Mouse (Mus musculus) urinary bladder, postnatal 4 days (tissue): ENCODE measurements at regions not wholly inside any gene's neighbourhood (a gene's known extent, or its start where the extent isn't known, plus 50 kb on each side); places are given as distances from the start of the nearest gene placed in this dataset.

ENCODE experiments used
- DNase-seq, 2 experiments: peaks; one replicate each; pipeline ENCODE4 v3.0.0; 2021 to 2022; ENCODE audit warnings: low spot score in 2 of 2

DNA sequence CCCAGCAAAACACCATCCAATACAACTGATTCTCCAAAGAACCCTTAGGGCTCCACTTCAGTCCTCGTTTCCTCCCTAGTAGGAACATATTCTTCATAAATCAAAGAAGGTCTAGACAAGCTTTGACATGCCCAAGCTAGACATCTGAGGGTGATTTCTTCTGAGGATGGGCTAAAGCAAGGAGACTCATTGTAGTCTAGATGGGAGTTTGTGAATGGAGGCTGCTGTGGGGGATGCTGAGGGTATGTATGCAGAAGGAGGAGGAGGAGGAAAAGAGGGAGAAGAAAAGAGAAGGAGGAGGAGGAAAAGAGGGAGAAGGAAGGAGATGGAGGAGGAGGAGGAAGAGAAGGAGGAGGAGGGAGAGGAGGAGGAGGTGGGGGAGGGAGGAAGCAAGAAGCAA is 178.9 kb downstream of the Foxo1 start:
- DNase-seq: no peak

DNA sequence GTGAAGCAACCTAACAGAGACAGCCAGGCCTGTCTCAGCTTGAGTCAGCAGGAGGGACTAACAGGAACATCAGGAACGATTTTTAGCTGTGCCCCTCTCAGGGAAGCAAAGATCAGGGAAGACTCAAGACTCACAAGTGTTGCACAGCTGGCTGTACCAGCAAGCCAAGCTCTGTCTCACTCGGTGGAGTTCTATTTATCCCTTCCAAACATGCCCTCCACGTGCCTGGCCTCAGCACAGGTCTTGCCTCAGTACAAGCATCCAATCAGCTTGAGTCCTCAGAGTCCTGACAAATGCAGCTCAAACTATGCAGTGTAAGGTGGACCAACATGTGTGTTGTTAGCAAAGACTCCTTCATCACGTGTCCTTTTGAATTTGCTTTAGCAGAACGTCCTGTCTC is 178.4 kb downstream of the Foxo1 start:
- DNase-seq: no peak

DNA sequence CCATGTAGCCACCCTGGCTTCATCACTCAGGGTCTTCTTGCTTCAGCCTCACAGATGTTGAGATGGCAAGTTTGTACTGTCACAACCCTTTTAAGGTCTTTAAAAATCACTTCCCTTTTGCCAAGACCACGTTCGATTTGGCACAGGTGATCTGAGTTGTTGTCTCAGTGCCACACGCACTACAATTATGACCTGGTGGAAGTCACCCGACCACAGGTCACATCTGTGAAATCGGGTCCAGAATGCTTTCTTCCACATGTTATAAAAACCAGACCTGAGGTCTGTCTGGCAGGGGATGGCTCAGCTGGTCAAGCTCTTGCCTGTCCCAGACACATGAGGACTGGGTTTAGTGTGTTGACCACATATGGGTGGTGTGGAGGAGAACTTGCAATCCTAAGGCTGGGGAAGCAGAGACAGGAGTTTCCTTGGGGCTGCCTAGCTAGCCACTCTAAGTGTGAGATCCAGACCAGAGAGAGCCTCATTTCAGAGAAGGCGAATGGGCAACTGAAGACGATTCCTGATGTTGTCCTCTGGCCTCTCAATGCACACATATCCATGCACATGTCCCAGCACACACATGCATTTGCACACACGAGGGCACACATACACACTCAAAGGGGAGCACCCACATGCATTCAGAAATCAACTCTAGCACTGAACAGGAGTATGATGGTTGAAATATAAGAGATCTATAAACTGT is 176.4 kb downstream of the Foxo1 start:
- DNase-seq: no peak

DNA sequence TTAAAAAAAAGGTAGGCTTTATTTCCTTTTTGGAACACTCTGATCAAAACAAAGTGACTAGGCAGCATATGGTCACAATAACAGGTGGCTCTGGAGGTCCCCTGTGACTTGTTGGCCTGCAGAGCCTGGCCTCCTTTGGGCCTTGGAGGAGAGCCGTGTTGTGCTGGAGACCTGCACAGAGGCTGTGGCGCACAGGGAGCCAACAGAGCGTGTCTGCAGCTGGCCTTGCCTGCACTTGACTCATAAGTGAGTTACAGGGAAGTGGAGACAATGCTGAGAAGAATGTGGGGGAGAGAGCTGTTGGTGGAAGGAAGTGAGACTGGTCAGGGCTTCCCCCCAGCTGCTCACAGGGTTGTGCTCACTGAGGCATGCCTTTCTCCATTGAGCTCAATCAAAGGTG is 175.7 kb downstream of the Foxo1 start:
- peak in 1 of 2 experiments; percentile 24 for DNase-seq

DNA sequence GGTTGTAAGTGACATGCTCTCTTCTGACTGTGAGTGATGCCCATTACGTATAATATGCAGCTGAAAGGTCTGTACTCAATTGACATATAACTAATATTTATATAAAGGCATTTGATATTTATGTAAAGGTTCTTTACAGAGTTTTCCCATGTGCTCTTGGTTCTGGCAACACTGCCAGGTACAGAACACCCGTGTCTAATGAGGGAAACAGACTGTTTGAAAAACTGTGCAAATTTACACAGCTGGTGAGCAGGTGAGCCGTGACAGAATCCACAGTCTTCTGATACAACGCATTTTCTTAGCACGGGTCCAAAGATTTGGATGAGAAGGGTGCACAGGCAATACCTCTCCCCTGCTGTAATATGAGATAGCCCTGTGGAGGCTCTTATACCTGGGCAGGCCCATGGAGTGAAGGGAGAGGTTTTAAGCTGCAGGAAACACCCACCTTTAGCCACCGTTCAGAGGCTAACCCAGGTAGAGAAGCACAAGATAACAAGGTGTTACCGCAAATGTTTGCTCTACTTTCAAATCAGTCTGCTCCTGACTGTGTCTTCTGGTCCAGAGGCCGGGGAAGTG is 161.0 kb downstream of the Foxo1 start:
- DNase-seq: no peak

DNA sequence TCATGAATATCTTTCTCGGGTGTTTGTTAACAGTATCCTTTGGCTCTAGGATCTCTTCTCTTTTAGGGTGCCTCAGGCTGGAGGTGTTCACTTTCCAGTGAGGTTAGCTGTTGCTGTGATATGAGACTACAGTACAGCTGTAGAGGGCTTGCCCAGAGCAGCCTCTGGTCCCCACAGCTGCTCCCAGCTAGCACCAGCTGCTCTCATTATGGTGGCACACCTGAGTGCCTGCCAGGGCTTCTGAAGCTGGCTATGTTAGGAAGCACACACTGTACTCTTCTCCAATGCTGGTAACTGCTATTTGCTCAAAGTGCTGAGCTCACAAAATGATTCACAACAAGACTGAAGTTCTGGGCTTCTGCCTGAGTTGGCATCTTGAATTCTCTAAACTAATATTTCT is 154.7 kb downstream of the Foxo1 start:
- DNase-seq: no peak

DNA sequence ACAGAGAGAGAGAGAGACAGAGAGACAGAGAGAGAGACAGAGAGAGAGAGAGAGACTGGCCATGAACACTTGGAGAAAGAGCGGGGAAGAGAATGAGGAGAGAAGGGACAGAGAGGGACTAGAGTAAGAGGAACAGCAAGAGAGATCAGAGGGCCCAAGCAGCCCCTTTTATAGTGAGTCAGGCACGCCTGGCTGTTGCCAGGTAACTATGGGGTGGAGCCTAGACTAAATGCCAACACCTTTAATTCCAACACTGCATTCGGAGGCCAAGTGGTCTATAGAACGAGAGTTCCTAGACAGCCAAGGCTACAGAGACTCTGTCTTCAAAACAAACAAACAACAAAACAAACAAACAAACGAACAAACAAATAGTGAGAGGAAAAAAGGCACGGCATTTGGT is 148.1 kb downstream of the Foxo1 start:
- no peak for DNase-seq

DNA sequence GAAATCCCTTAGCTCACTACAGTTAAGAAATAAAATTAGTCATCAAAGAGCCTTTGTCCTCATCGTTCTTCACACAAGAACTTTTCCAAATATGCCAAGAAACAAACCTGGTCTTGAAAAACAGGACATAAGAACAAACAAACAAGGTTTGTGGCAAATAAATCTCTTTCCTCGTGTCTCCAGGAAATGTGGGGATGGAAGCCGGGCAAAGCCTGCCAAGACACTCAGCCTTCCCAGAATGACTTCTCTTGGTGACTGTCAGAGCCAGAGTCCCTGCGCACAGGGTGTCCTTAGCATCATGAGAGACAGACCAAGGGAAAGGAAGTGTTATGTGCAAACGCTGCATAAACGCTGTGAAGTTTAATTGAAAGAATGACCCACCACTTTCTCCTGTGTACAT is 147.2 kb downstream of the Foxo1 start:
- no peak for DNase-seq

DNA sequence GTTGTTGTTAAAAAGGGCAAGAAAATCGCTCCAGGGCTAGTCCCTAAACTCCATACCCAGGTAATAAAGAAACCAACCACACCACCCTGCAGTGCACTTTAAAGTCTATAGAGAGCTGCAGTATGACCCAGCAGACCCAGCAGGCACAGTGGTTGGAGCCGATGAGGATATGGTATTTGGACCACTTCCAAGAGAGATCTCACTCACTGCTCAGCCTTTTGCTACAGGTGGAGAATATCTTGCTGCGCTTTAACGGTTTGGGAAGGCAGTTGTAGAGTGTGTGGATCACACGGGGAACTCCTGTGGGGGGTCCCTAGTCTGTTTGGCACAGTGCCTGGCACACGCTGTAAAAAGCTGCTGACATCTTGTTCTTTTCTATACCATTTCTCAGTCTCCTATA is 145.9 kb downstream of the Foxo1 start:
- DNase-seq: no peak

DNA sequence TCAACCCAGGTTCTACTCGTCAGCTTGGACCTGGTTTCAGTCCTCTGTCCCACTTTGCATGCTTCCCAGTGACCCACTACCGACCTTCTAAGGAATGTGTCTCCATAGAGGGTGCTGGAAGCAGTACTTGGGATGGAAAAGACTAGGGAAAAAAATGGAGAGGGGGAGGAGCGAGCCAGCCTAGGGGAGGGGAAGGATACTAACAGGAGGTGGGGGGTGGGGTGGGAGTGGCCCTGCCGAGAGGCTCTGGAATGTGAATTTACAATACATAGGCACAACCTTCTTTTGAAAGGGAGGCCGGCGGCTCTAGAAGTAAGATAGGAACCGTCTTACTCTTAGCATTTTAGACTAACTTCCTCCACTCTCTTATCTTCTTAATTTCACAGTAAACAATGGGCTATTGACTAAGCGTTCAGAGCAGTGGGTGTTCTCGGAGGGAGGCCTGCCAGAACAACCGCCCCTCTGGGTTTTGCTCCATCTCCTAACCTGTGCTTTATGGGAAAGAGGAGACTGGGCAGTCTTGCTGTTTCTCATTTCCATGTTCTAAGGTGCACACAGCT is 145.1 kb downstream of the Foxo1 start:
- no peak for DNase-seq

DNA sequence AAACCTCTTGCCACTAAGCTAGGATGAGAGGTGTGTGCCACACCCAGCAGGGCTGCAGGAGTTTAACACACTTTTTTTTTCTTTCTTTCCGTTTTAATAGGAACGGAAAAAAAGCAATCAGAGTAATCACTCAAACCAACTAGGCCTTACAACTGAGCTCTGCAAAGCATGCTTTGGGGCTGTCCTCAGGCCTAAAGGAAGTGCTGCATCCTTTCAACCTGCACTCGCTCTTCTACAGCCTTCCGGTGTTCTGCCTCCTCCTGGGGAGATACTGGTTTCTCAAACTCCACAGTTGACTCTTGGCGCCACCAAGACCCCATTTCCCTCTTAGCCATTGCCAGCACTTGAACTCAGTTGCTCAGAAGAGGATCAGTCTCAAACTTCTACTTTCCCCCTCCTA is 143.2 kb downstream of the Foxo1 start:
- DNase-seq: peak in 1 of 2 experiments; percentile 38

DNA sequence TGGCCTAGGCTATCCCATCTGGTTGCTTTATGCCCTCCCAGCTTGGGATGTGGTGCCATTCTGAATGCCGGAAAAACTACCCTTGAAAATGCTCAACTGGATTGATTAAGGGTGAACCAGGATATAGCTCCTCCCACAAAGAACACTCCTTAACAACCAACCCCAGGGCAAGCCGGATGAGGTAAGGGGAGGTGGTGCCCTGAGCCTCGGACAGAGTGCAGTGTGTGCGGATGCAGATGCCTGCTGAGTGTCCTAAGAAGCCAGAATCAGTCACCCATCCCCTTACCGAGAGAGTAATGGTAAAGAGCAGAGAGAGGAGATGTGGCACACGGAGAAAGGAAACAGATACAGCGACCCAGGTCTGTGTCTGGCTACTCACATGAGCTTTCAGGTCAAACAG is 141.3 kb downstream of the Foxo1 start:
- no peak for DNase-seq

DNA sequence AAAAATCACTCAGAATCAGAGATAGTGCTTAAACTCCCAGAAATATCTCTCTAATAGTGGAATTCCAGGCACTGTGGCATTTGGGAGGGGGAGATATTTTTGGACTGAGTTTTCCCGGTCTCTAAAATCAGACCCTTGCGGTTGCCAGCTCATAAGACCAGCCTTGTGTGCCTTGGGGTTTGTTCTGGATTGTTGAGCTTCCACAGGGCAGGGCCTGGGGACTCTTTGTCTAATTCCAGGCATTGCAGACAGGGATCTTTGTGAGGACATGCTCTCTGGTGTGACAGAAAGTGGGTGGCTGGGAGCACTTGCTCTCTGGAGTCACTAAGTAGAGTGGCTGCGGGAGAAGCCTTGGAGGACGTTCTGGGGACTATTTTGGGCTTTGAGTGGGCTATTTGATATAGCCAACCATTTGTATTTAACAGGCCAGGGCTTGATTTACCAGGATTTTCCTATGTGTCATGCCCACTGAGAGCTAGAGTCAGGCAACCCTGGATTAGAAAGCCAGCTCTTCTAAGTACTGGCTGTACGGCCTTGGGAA is 138.7 kb downstream of the Foxo1 start:
- peak in 1 of 2 experiments; percentile 44 for DNase-seq

DNA sequence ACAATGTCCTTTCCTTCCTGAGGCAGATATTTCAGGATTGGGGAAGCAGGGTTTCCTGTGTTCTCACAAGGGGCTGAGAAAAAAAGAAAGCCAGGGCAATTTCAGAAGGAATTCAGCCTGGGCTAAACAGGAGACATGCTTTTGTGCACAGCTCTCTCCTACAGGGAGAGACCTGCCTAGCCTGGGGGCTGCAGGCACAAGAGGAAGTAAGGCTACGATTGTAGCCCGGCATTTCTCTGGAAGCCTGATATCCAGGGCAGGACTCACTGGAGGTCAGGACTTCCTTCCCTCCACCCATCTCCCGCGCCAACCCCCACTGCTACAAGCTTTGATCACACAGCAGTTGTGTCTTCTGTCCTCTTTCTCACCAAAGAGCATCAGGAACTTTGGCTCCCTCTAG is 136.5 kb downstream of the Foxo1 start:
- DNase-seq: peak in 1 of 2 experiments; percentile 41

DNA sequence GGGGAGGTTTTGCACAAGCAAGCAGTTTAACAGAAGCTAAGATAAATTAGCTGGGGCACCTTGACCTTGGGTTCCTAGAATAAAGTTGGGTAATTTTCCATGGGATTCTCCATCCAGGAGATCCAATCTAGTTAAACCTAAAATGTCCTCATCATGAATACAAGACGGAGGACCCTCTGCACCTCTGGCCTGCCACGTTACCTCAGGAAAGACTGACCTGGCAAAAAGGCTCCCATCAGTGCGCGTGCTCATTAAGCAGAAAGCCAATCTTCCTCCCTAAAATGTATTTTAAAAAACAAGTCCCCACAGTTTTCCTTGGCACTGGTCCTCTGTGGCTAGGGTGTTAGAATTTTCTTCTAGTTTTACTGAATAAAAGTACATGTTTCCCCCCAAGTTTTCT is 134.9 kb downstream of the Foxo1 start:
- peak in 1 of 2 experiments; percentile 23 for DNase-seq
